Mouse (Mus musculus) embryonic facial prominence, embryonic 13.5 days (tissue): ENCODE results near the gene Zfp280b. TPM values are rescaled to one million over a fixed set of nuclear protein-coding genes. Genes with fewer than 3 reads are reported as not detected.
"Not testable (repeated sequence)": the region's sequence is repeated elsewhere in the genome, so short reads cannot be mapped to it uniquely, and the experiment has no call there.

ENCODE experiments used
- ATAC-seq: fragments of 200-750 bp; cut with Nextera tagmentation; 2 replicates; pipeline ENCODE4 v1.8.0; 2017; ENCODE audit warnings: low read depth; ENCODE audit not compliant: insufficient number of reproducible peaks, insufficient read depth, low FRiP score, low TSS enrichment
- H3K27ac ChIP-seq: fragments of 300-500 bp; sonication (generic); 2 replicates; pipeline ENCODE4 v1.5.1; 2015; ENCODE audit warnings: moderate library complexity, mild to moderate bottlenecking, inconsistent platforms
- H3K27me3 ChIP-seq: fragments of 300-500 bp; sonication (generic); 2 replicates; pipeline ENCODE4 v1.6.1; 2015; ENCODE audit warnings: mild to moderate bottlenecking, inconsistent platforms
- H3K36me3 ChIP-seq: fragments of 300-500 bp; sonication (generic); 2 replicates; pipeline ENCODE4 v1.6.1; 2015; ENCODE audit warnings: mild to moderate bottlenecking, inconsistent platforms
- H3K4me1 ChIP-seq: fragments of 300-500 bp; sonication (generic); 2 replicates; pipeline ENCODE4 v1.6.1; 2015; ENCODE audit warnings: inconsistent platforms
- H3K4me2 ChIP-seq: fragments of 300-500 bp; sonication (generic); 2 replicates; pipeline ENCODE4 v1.6.1; 2015; ENCODE audit warnings: moderate library complexity, mild to moderate bottlenecking, inconsistent platforms
- H3K4me3 ChIP-seq: fragments of 300-500 bp; sonication (generic); 2 replicates; pipeline ENCODE4 v1.5.1; 2015; ENCODE audit warnings: mild to moderate bottlenecking, inconsistent platforms
- H3K9ac ChIP-seq: fragments of 300-500 bp; sonication (generic); 2 replicates; pipeline ENCODE4 v1.6.1; 2015; ENCODE audit warnings: mild to moderate bottlenecking, inconsistent platforms
- H3K9me3 ChIP-seq: fragments of 300-500 bp; sonication (generic); 2 replicates; pipeline ENCODE4 v1.6.1; 2016; ENCODE audit warnings: inconsistent platforms
- WGBS: fragments of 180-500 bp; shearing (Covaris S2); methylation state at CpG from one replicate; pipeline ENCODE4 v1.1.7; 2015; ENCODE audit warnings: mixed read lengths; 5-methylcytosine and 5-hydroxymethylcytosine counted together
- microRNA-seq: library from miRNA; unstranded; fragments of <30 nt; microRNA quantifications from one replicate; pipeline ENCODE4, GENCODE M21; 2016
- polyA plus RNA-seq: library from polyadenylated mRNA; unstranded; fragments of >200 nt; fragmentation: Nextera tagmentation; extraction: Ambion mirVana; gene quantifications from 2 replicates; pipeline ENCODE4 v1.2.1, GENCODE M21; 2015

Zfp280b gene
- polyA plus RNA-seq, 1 experiment from 2014 or later: 19.1 TPM

DNA sequence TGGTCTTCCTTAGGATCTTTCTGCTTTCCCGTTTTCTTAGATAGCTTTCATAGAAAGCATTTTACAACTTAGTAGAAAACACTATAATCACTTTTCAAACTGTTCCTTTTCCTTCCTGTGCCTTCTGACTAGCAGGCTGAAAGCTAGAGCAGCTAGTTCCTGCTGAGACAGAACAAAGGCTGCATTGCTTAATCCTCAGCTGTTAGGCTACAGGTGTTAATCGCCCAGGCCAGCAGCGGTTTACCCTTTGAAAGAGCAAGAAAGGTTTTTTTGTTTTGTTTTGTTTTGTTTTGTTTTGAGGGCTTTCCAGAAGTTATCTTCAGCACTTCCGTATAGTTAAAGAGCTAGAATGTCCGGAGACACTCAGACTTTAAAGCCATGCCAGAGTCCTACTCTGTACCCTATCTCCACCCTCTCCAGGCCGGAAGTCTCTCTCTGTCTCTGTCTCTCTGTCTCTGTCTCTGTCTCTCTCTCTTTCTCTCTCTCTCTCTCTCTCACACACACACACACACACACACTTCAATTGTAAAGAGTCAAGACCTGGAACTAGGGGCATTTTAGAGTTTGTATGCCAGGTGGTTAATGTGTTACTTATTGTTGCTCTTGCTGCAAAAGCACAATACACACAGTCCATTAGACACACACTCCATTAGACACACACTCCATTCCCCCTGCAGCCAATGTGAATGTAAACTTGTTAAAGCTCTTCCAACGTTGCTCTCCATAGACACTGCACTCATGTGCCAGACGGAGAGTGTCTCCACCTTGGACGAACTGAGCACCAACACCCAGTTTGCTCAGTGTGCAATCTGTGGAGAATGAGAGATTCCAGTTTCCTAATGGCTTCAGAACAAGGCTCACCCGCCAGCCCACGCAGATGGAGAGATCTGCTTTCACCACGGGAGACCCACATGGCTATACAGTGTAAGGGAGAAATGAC is 35.5 kb downstream of the Zfp280b start:
- no peak for ATAC-seq
- 36% methylated on average over 12 of the region's 12 CpGs for WGBS

GRCm38 (mm10) chr10:76072080-76072479 is 39.6 kb downstream of the Zfp280b start:
- not testable (repeated sequence) for H3K9ac ChIP-seq, H3K4me2 ChIP-seq, H3K27me3 ChIP-seq, ATAC-seq, H3K4me3 ChIP-seq, H3K36me3 ChIP-seq, H3K9me3 ChIP-seq, H3K27ac ChIP-seq, H3K4me1 ChIP-seq
- 92% methylated on average over 5 of the region's 5 CpGs for WGBS

More for the DNA sequence above, 35.5 kb downstream of the Zfp280b start:
- no peak overlapping the region for H3K4me3 ChIP-seq
- no peaks in the 10 kb centered on the region for H3K4me1 ChIP-seq
- H3K9ac ChIP-seq: no peak overlapping the region
- H3K27ac ChIP-seq: no peak overlapping the region
- H3K9me3 ChIP-seq: no peaks in the 10 kb centered on the region
- H3K27me3 ChIP-seq: no peaks in the 10 kb centered on the region
- no peak overlapping the region for H3K4me2 ChIP-seq
- H3K36me3 ChIP-seq: no peaks in the 10 kb centered on the region

DNA sequence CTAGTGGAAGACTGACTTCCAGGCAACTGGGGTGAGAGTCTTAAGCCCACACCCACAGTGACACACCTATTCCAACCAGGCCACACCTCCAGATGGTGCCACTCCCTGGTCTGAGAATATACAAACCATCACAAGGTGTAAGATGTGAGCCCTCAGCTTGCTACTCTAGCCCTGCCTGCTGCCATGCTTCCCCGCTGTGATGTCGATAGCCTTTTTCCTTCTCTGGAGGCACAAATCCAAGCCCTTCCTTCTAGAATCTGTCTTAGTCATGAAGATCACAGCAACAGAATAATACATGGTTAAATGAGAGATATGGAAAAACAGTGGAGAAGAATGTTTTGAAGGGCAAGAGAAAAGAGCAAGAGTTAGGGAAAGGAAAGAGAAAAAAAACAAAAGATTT is 44.6 kb downstream of the Zfp280b start:
- not testable (repeated sequence) for ATAC-seq, H3K36me3 ChIP-seq, H3K9me3 ChIP-seq

More for the DNA sequence above, 44.6 kb downstream of the Zfp280b start:
- not testable (repeated sequence) for H3K27ac ChIP-seq, H3K27me3 ChIP-seq, H3K9ac ChIP-seq, H3K4me2 ChIP-seq, H3K4me3 ChIP-seq, H3K4me1 ChIP-seq
- WGBS: 94% methylated on average over 2 of the region's 2 CpGs

Small RNA genes within 50 kb of the gene (microRNA-seq; reads per million reads assigned to microRNA genes)
- not detected for gene Mir6409

Other genes starting within 250 kb of the Zfp280b start
- 9.9 and 17.6 TPM in 2 replicates for gene Gstt1, start 234.1 kb upstream of the Zfp280b start, polyA plus RNA-seq
- not detected in 2 replicates for gene Gstt4, start 210.1 kb upstream of the Zfp280b start, polyA plus RNA-seq
- 5.9 and 9.1 TPM in 2 replicates for gene Gstt2, start 195.2 kb upstream of the Zfp280b start, polyA plus RNA-seq
- gene Mif, start 172.4 kb upstream of the Zfp280b start, polyA plus RNA-seq: 1,667 and 1,727 TPM in 2 replicates
- gene Derl3, start 139.2 kb upstream of the Zfp280b start, polyA plus RNA-seq: 2.6 and 3.9 TPM in 2 replicates
- 229 and 250 TPM in 2 replicates for gene Smarcb1, start 111.0 kb upstream of the Zfp280b start, polyA plus RNA-seq
- 9.4 and 9.5 TPM in 2 replicates for gene Chchd10, start 99.5 kb upstream of the Zfp280b start, polyA plus RNA-seq
- gene Mmp11, start 96.2 kb upstream of the Zfp280b start, polyA plus RNA-seq: 123 and 136 TPM in 2 replicates
- 0.61 TPM in 1 of 2 replicates, not detected in the other for gene Gm867, start 92.0 kb upstream of the Zfp280b start, polyA plus RNA-seq
- gene Vpreb3, start 89.6 kb upstream of the Zfp280b start, polyA plus RNA-seq: 0.37 and 1.1 TPM in 2 replicates
- not detected in 2 replicates for gene Gm5134, start 78.1 kb upstream of the Zfp280b start, polyA plus RNA-seq
- gene Slc5a4b, start 78.3 kb downstream of the Zfp280b start, polyA plus RNA-seq: not detected in 2 replicates
- gene Slc5a4a, start 114.8 kb downstream of the Zfp280b start, polyA plus RNA-seq: not detected in 2 replicates
- 62.5 and 67.7 TPM in 2 replicates for gene Prmt2, start 205.2 kb downstream of the Zfp280b start, polyA plus RNA-seq
- gene S100b, start 221.2 kb downstream of the Zfp280b start, polyA plus RNA-seq: 5.7 and 8.1 TPM in 2 replicates